Mouse (Mus musculus) lung, adult 2 months (tissue): Measurements from ENCODE around the gene Stpg2. TPM values are rescaled to one million over a fixed set of nuclear protein-coding genes. Genes with fewer than 3 reads are reported as not detected.
"Not testable (repeated sequence)": the region's sequence is repeated elsewhere in the genome, so short reads cannot be mapped to it uniquely, and the experiment has no call there.

Experiments
- DNase-seq: peaks from one replicate; pipeline ENCODE4 v3.0.0; 2022
- H3K4me1 ChIP-seq: fragments of 200-500 bp; 2 replicates; pipeline ENCODE4 v1.6.1; 2011; ENCODE audit warnings: low read length; ENCODE audit not compliant: control insufficient read depth, insufficient read depth
- H3K4me3 ChIP-seq: fragments of 200-500 bp; replicated peaks from 2 replicates; pipeline ENCODE3; 2011; ENCODE audit warnings: low read depth, mild to moderate bottlenecking, control low read depth, low read length; ENCODE audit errors: extremely low read depth
- CTCF ChIP-seq: fragments of 200-500 bp; IDR thresholded peaks from 2 replicates; pipeline ENCODE4 v1.5.1; 2011; ENCODE audit warnings: mild to moderate bottlenecking, low read length, control low read depth; ENCODE audit not compliant: insufficient read depth
- POLR2A ChIP-seq: fragments of 200-500 bp; IDR thresholded peaks from 2 replicates; pipeline ENCODE4 v1.6.1; 2011; ENCODE audit warnings: low read depth, mild to moderate bottlenecking, control low read depth, low read length, borderline replicate concordance; ENCODE audit errors: extremely low read depth
- WGBS: fragments of 180-500 bp; shearing (Covaris S2); methylation state at CpG from one replicate; pipeline ENCODE4 v1.1.7; 2018; 5-methylcytosine and 5-hydroxymethylcytosine counted together
- polyA plus RNA-seq: library from polyadenylated mRNA; depleted of rRNA; stranded (reverse); fragments of >200 nt; gene quantifications from 2 replicates; pipeline ENCODE4 v1.2.3, GENCODE M21; 2012

Gene Stpg2
- polyA plus RNA-seq, 1 experiment: not detected

- 48% methylated on average over 3 of the region's 3 CpGs for WGBS
- no peak overlapping the region for H3K4me3 ChIP-seq
- TF ChIP-seq CTCF (no peak), POLR2A (no peak)
- no peak for DNase-seq
- H3K4me1 ChIP-seq: no peaks in the 10 kb centered on the region
Measured at GRCm38 (mm10) chr3:139614641-139615040, 409.1 kb downstream of the Stpg2 start.

- H3K4me3 ChIP-seq: no peak overlapping the region
- DNase-seq: no peak
- no peaks in the 10 kb centered on the region for H3K4me1 ChIP-seq
- TF ChIP-seq CTCF: no peak
- no peak for TF ChIP-seq POLR2A
- WGBS: 89% methylated on average over 7 of the region's 7 CpGs
Measured at GRCm38 (mm10) chr3:139615791-139616190, 410.3 kb downstream of the Stpg2 start.

- H3K4me3 ChIP-seq: no peak overlapping the region
- TF ChIP-seq POLR2A (no peak), CTCF (no peak)
- no peaks in the 10 kb centered on the region for H3K4me1 ChIP-seq
- no peak for DNase-seq
- 85% methylated on average over 8 of the region's 8 CpGs for WGBS
Measured at GRCm38 (mm10) chr3:139637887-139638286, 432.4 kb downstream of the Stpg2 start.

GRCm38 (mm10) chr3:139651505-139651904 is 446.0 kb downstream of the Stpg2 start:
- WGBS: 43% methylated on average over 4 of the region's 4 CpGs
- H3K4me3 ChIP-seq: no peak overlapping the region
- no peaks in the 10 kb centered on the region for H3K4me1 ChIP-seq
- DNase-seq: no peak
- no peak for TF ChIP-seq CTCF
- TF ChIP-seq POLR2A: no peak

GRCm38 (mm10) chr3:139659416-139659815 is 453.9 kb downstream of the Stpg2 start:
- Histone ChIP-seq H3K4me3 (no peak overlapping the region), H3K4me1 (no peaks in the 10 kb centered on the region)
- no peak for DNase-seq
- TF ChIP-seq CTCF (no peak), POLR2A (no peak)
- WGBS: 74% methylated on average over 4 of the region's 4 CpGs

- no peak for DNase-seq
- Histone ChIP-seq H3K4me3 (no peak overlapping the region), H3K4me1 (no peaks in the 10 kb centered on the region)
- TF ChIP-seq POLR2A (no peak), CTCF (no peak)
Measured at GRCm38 (mm10) chr3:139662241-139662640, 456.7 kb downstream of the Stpg2 start.

GRCm38 (mm10) chr3:139663712-139664245 is 458.3 kb downstream of the Stpg2 start:
- TF ChIP-seq CTCF (no peak), POLR2A (no peak)
- DNase-seq: no peak
- H3K4me1 ChIP-seq: no peaks in the 10 kb centered on the region
- WGBS: 78% methylated on average over 5 of the region's 5 CpGs
- no peak overlapping the region for H3K4me3 ChIP-seq

GRCm38 (mm10) chr3:139665047-139665446 is 459.6 kb downstream of the Stpg2 start:
- WGBS: 92% methylated on average over 3 of the region's 3 CpGs

GRCm38 (mm10) chr3:139676192-139676591 is 470.7 kb downstream of the Stpg2 start:
- TF ChIP-seq CTCF (no peak), POLR2A (no peak)
- no peaks in the 10 kb centered on the region for H3K4me1 ChIP-seq
- no peak overlapping the region for H3K4me3 ChIP-seq
- DNase-seq: no peak
- WGBS: 37% methylated on average over 3 of the region's 3 CpGs

More at GRCm38 (mm10) chr3:139665047-139665446, 459.6 kb downstream of the Stpg2 start:
- Histone ChIP-seq H3K4me1 (no peaks in the 10 kb centered on the region), H3K4me3 (no peak overlapping the region)
- DNase-seq: no peak
- TF ChIP-seq CTCF (no peak), POLR2A (no peak)

GRCm38 (mm10) chr3:139676723-139677122 is 471.2 kb downstream of the Stpg2 start:
- TF ChIP-seq CTCF (no peak), POLR2A (no peak)
- 89% methylated on average over 1 of the region's 1 CpGs for WGBS
- Histone ChIP-seq H3K4me3 (no peak overlapping the region), H3K4me1 (no peaks in the 10 kb centered on the region)
- no peak for DNase-seq

GRCm38 (mm10) chr3:139704238-139704637 is 498.7 kb downstream of the Stpg2 start:
- not testable (repeated sequence) for H3K4me3 ChIP-seq, DNase-seq, H3K4me1 ChIP-seq
- WGBS: 91% methylated on average over 3 of the region's 3 CpGs

GRCm38 (mm10) chr3:139707396-139707795 is 501.9 kb downstream of the Stpg2 start:
- WGBS: 82% methylated on average over 4 of the region's 4 CpGs

More at GRCm38 (mm10) chr3:139707396-139707795, 501.9 kb downstream of the Stpg2 start:
- not testable (repeated sequence) for H3K4me3 ChIP-seq, H3K4me1 ChIP-seq, DNase-seq
